Mouse (Mus musculus): Measurements from ENCODE around the gene Selenok.

DNA sequence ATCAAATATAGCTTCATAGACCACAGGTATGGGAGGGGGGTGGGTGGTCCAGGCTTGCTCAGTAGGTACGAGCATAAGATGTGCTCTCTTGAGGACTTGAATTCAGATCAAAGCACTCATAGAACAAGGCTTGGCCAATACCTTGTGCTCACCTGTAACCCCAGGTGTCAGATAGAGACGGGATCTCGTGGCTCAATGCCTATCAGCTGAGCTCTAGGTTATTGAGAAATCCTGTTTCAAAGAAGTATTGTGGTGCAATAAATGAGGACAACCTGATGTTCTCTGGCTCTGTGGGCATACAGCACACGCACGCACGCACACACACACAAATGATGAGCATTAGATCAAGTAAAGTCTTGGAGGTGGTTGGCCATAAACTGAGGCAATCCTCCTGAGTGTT lies 8.8 kb downstream of the Selenok start:
- no peak for TF ChIP-seq CTCF (IDR thresholded peaks at IDR 0.05; ENCODE audit: borderline replicate concordance, control insufficient read depth, extremely low read depth, insufficient read depth, low read length, poor library complexity)
- no peak for TF ChIP-seq POLR2A (IDR thresholded peaks at IDR 0.05; ENCODE audit: control insufficient read depth, extremely low read depth, insufficient read depth, low read length, poor library complexity)

Data from thymus, adult 2 months (tissue).